Comparison of ENCODE assay signal across 8 mouse cellular contexts in genomic region chr1:121490241-121490640, GRCm38 (mm10). TPM values are rescaled to one million over a fixed set of nuclear protein-coding genes. Genes with fewer than 3 reads are reported as not detected.
DNase-seq lines count a peak whose midpoint lies in the region.

No protein-coding gene starts in this region.

- DNase-seq in kidney, adult 18-20 months: peak; percentile 11
- DNase-seq in kidney, adult 11 months: no peak
- peak; percentile 19 for DNase-seq in Muller cell, postnatal 12 days (ENCODE audit: inconsistent ontology term)
- peak; percentile 66 for DNase-seq in embryo, embryonic 10.5 days (ENCODE audit: low spot score)
- DNase-seq in kidney, adult 9 months: peak; percentile 26
- DNase-seq in lung, postnatal 10 days: peak; percentile 51
- peak; percentile 72 for DNase-seq in thymus, postnatal 0 days (ENCODE audit: low spot score)
- DNase-seq in spleen, adult 12 weeks (ENCODE audit: low spot score): no peak

RNA-seq across cellular contexts. Expression of gene Htr5b, which starts 38.0 kb away (rescaled TPM):
- 0.07 TPM in 1 of 2 replicates, not detected in the other for polyA plus RNA-seq in thymus, postnatal 0 days (2015; fragmentation: Nextera tagmentation; extraction: Ambion mirVana)

RNA-seq across cellular contexts. Expression of gene Ccdc93, which starts 59.4 kb away (rescaled TPM):
- 16.6 and 18.6 TPM in 2 replicates for polyA plus RNA-seq in thymus, postnatal 0 days (2015; fragmentation: Nextera tagmentation; extraction: Ambion mirVana)

Comparison
In these comparisons a context has a peak if more than half of its experiments do, and no peak if none do; other contexts are left out.
1. DNase-seq: peak in kidney, adult 18-20 months (single experiment), Muller cell, postnatal 12 days (single experiment), embryo, embryonic 10.5 days (single experiment), kidney, adult 9 months (single experiment), lung, postnatal 10 days (single experiment) and thymus, postnatal 0 days (single experiment); none in kidney, adult 11 months (single experiment) and spleen, adult 12 weeks (single experiment).